Mouse (Mus musculus): ENCODE measurements around the gene Dhx40.
"Not testable (repeated sequence)": the region's sequence is repeated elsewhere in the genome, so short reads cannot be mapped to it uniquely, and the experiment has no call there.

The Dhx40 gene

GRCm38 (mm10) chr11:86756156-86757141, 51.1 kb downstream of the Dhx40 start:
- peak; percentile 49 to 80 for DNase-seq (ENCODE audit: inconsistent age in 2 of 2, low spot score in 1 of 2)

DNA sequence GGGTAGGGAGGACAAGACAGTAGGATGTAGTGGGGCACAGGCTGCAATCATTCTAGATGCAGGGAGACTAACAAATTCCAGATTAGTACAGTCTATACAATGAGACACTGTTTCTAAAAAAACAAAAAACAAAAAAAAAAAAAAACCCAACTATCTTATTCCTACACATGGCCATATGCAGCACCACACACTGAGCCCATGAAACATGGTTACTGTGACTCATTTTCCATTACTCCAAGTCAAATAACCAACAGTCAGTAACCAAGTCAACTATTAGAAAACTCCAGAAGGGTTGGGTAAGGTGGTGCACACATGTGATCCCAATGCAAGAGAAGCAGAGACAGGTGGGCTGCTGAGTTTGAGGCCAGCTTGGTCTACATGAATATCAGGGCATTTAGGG, 55.1 kb downstream of the Dhx40 start:
- DNase-seq (ENCODE audit: inconsistent age in 2 of 2, low spot score in 1 of 2), result no peak

- DNase-seq (ENCODE audit: inconsistent age in 2 of 2, low spot score in 1 of 2), result no peak
These were observed 56.5 kb downstream of the Dhx40 start for GRCm38 (mm10) chr11:86751010-86751409.

- peak in 1 of 2 experiments; percentile 48 for DNase-seq (ENCODE audit: inconsistent age in 2 of 2, low spot score in 1 of 2)
These were observed 57.6 kb downstream of the Dhx40 start for GRCm38 (mm10) chr11:86749776-86750423.

GRCm38 (mm10) chr11:86745634-86746404, 61.7 kb downstream of the Dhx40 start:
- peak in 1 of 2 experiments; percentile 41 for DNase-seq (ENCODE audit: inconsistent age in 2 of 2, low spot score in 1 of 2)

DNA sequence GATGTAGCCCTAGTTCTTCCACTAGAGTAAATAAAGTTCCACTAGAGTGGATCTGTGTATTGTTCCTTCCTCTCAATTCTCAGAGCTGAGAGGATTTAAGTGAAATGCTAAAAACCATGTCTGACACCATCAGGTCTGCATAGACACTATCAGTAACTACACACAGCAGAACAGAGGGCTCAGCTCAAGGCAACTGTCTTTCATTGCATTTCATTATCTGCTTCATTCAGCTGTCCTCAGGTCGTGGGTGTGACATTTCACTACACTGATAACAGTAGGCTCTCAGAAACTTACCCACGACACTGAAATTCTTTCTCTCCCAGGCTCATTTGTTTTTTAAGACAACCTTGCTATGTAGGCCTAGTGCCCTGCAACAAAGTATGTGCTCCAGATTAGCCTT, 64.9 kb downstream of the Dhx40 start:
- no peak for DNase-seq (ENCODE audit: inconsistent age in 2 of 2, low spot score in 1 of 2)

DNA sequence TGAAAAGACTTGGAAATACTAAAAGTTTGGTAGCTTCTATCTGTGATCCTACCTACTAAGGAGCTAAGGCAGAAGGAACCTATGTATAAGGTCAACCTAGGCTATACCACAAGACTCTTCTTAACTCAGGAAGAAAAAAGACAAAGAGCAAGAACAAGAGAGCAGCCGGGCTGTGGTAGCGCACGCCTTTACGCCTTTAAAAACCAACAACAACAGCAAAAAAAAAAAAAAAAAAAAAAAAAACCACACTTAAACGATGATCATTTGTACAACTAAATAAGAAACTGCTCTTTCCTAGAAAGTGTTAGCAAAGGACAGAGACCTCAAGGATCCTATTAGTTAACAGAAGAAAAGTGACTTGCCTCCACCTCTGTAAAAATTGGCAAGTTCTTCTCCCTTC, 66.0 kb downstream of the Dhx40 start:
- DNase-seq (ENCODE audit: inconsistent age in 2 of 2, low spot score in 1 of 2), result no peak

GRCm38 (mm10) chr11:86739470-86739869, 68.1 kb downstream of the Dhx40 start:
- no peak for DNase-seq (ENCODE audit: inconsistent age in 2 of 2, low spot score in 1 of 2)

- no peak for DNase-seq (ENCODE audit: inconsistent age in 2 of 2, low spot score in 1 of 2)
These were observed 68.6 kb downstream of the Dhx40 start for GRCm38 (mm10) chr11:86738956-86739355.

DNA sequence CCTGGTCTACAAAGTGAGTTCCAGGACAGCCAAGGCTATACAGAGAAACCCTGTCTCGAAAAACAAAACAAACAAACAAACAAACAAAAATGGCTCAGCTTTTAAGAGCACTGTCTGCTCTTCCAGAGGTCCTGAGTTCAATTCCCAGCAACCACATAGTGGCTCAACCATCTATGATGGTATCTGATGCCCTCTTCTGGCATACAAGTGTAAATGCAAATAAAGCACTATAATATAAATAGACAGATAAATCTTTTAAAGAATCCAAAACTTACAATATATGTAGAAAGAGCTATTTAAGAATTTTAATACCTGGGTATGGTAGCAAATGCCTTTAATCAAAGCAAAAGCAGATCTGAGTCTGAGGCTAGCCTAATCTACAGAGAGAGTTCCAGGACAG, 69.2 kb downstream of the Dhx40 start:
- not testable (repeated sequence) for DNase-seq (ENCODE audit: inconsistent age in 2 of 2, low spot score in 1 of 2)

- peak; percentile 31 to 74 for DNase-seq (ENCODE audit: inconsistent age in 2 of 2, low spot score in 1 of 2)
These were observed 70.1 kb downstream of the Dhx40 start for GRCm38 (mm10) chr11:86737301-86738000.

DNA sequence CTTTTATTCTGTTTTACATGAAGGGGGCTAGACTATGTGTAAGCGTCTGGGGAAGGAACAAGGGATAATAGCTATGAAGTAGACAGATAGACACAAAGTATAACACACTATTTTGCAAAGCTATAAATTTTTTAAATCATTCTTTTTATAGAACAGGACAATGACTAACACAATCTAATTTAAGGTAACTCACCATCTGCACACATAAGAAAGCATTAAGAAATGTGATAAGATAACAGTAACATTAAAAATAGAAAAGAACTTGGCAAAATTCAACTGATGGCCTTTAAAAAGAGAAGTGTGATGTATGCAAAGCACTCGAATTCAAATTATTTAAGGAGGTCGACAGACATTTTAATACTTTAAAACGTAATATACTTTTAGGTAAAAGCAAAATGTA, 72.6 kb downstream of the Dhx40 start:
- DNase-seq (ENCODE audit: inconsistent age in 2 of 2, low spot score in 1 of 2), result no peak

- DNase-seq (ENCODE audit: inconsistent age in 2 of 2, low spot score in 1 of 2), result no peak
These were observed 73.2 kb downstream of the Dhx40 start for GRCm38 (mm10) chr11:86734241-86734939.

DNA sequence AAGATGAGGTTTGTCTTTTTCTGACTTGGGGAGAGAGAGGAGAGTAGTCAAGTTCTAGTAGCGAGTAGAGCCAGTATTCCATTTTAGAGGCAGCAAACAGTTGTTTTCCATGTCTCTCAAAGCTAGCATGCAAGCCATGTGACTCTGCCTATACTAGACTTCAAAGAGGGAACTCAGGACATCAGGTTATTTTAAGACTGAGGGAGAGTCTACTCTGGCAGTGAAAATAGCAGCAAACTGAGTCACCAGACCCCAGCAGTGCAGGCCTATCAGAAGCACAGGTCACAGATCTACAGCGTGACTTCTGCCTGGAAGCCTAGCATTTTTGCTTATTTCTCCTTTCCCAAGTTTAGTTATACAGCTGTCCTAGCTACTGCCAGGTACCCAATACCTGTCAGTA, 76.1 kb downstream of the Dhx40 start:
- DNase-seq (ENCODE audit: inconsistent age in 2 of 2, low spot score in 1 of 2), result peak in 1 of 2 experiments; percentile 37

DNA sequence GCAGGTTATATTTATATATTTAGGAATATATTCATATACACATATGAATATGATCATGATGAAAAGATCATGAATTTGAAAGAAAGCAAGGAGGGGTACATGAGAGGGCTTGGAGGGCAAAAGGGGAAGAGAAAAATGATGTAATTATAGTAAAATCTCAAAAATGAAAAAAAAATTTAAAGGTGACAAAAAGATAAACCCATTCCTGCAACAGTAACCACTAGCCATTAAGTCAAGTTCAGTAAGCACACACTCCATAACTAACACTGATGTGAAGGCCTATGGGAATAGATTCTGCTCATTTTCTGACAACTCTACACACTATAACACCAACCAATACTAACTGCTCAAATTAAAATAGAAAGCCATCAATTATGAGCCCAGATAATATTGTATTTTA, 81.9 kb downstream of the Dhx40 start:
- no peak for DNase-seq (ENCODE audit: inconsistent age in 2 of 2, low spot score in 1 of 2)

DNA sequence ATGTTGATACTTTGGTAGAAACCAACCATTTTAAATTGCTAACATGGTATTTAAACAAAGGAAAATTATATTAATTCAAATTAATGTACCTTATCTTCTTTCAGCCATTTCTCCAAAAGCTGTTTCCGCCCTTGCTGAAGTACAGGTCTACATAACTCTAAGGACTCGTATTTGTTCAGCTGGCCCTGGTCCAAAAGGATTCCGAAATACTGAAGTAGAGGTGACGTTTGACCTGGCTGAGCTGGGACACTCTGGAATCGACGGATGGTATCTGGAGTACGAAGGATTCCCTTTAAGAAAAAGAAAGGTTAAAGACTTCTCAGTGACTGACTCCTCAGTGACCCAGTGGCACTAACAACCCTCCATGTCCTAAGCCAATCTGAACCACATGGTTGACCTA, 82.6 kb downstream of the Dhx40 start:
- DNase-seq (ENCODE audit: inconsistent age in 2 of 2, low spot score in 1 of 2), result no peak

DNA sequence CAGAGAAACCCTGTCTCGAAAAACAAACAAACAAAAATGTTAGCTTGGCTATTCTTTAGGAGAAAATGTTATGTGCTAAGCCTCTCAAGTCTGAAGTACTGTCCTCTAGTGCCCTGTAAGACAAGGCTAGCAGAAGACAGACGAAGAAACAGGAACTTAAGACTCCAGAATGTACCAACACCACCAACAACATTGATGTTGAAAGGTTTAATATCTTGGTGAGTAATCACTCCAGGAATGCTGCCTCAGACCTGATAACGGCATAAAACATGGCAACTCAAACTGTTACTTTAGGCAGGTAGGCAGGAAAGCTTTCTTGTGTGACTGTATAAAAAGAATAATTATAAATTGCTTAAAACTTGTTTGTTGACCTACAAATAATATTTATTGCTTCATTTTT, 83.5 kb downstream of the Dhx40 start:
- no peak for DNase-seq (ENCODE audit: inconsistent age in 2 of 2, low spot score in 1 of 2)

DNA sequence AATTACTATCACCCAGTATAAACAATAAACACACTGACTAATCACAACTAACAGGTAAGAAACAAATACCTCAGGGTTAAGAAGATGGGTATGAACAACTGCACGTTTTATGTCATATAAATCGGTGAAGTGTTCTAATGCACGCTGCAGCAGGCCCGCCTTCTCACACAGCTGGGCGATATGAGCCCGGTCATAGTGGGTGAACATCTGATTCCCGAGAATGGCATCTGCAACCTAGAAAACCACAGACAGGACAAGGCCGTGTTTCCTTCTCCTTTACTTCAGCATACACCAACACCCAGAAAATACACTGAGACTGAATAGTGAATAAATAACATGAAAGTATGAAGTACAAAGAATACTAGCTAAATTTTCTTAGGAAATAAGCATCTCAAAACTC, 88.2 kb downstream of the Dhx40 start:
- no peak for DNase-seq (ENCODE audit: inconsistent age in 2 of 2, low spot score in 1 of 2)

Data from adrenal gland, adult (tissue).